Mouse (Mus musculus): ENCODE results near the gene Auh. TPM values are rescaled to one million over a fixed set of nuclear protein-coding genes. Genes with fewer than 3 reads are reported as not detected.

Gene Auh
- polyA plus RNA-seq, 1 experiment from 2014 or later: 33.7 TPM

GRCm38 (mm10) chr13:52832481-52833170 lies 96.9 kb downstream of the Auh start:
- H3K4me2 ChIP-seq (ENCODE audit: low read depth, low read length, severe bottlenecking): no peak overlapping the region
- H3K4me1 ChIP-seq (replicated peaks; ENCODE audit: control insufficient read depth, insufficient read depth, low read length): no peaks in the 10 kb centered on the region
- H3K9ac ChIP-seq (ENCODE audit: low read length): no peak overlapping the region
- ATAC-seq (replicated peaks; ENCODE audit: low FRiP score) (no peak), DNase-seq (ENCODE audit: low spot score) (no peak)
- no peaks in the 10 kb centered on the region for H3K36me3 ChIP-seq (ENCODE audit: control insufficient read depth, insufficient read depth, low read length)
- 87% methylated on average over 8 of the region's 8 CpGs for WGBS
- no peaks in the 10 kb centered on the region for H3K9me3 ChIP-seq (ENCODE audit: control insufficient read depth, low read length)
- H3K27me3 ChIP-seq (ENCODE audit: control insufficient read depth, insufficient read depth, low read length): no peaks in the 10 kb centered on the region
- no peak overlapping the region for H3K27ac ChIP-seq (ENCODE audit: low read depth, low read length)
- no peak overlapping the region for H3K4me3 ChIP-seq (ENCODE audit: low read depth, low read length)

GRCm38 (mm10) chr13:52831037-52831757 lies 98.3 kb downstream of the Auh start:
- DNase-seq (ENCODE audit: low spot score): no peak
- no peak overlapping the region for H3K27ac ChIP-seq (ENCODE audit: low read depth, low read length)
- no peaks in the 10 kb centered on the region for H3K27me3 ChIP-seq (ENCODE audit: control insufficient read depth, insufficient read depth, low read length)
- no peaks in the 10 kb centered on the region for H3K36me3 ChIP-seq (ENCODE audit: control insufficient read depth, insufficient read depth, low read length)
- WGBS: 93% methylated on average over 13 of the region's 13 CpGs
- no peak for ATAC-seq (replicated peaks; ENCODE audit: low FRiP score)
- H3K9me3 ChIP-seq (ENCODE audit: control insufficient read depth, low read length): no peaks in the 10 kb centered on the region
- no peaks in the 10 kb centered on the region for H3K4me1 ChIP-seq (replicated peaks; ENCODE audit: control insufficient read depth, insufficient read depth, low read length)
- no peak overlapping the region for H3K4me3 ChIP-seq (ENCODE audit: low read depth, low read length)
- H3K4me2 ChIP-seq (ENCODE audit: low read depth, low read length, severe bottlenecking): no peak overlapping the region
- H3K9ac ChIP-seq (ENCODE audit: low read length): no peak overlapping the region

DNA sequence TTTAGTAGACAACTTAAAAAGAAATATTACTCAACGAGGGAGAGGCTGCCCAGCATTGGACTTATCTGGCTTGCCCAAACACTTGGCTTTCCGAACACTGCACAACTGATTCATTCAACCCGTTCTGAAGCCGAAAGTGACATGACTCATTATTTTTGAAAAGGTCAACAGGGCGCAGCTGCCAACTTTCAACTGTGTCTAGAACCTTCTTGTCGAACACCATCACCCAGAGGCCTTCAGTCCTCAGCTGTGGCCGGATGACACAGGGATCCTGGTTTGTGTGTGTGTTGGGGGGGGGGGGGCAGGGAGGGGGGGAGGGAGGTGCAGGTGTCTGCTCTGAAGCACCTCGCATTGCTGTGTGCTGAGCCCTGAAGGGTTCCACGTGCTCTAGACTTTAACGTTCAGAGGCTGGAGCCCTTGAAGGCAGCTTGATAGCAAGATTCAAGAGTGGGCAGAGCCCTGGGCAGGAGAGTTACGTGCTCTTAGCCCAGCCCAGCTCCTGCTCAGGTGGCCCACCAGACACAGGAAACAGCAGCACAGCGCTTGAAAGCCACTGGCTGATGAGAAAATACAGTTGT lies 100.4 kb downstream of the Auh start:
- no peak overlapping the region for H3K27ac ChIP-seq (ENCODE audit: low read depth, low read length)
- H3K9me3 ChIP-seq (ENCODE audit: control insufficient read depth, low read length): no peaks in the 10 kb centered on the region

DNA sequence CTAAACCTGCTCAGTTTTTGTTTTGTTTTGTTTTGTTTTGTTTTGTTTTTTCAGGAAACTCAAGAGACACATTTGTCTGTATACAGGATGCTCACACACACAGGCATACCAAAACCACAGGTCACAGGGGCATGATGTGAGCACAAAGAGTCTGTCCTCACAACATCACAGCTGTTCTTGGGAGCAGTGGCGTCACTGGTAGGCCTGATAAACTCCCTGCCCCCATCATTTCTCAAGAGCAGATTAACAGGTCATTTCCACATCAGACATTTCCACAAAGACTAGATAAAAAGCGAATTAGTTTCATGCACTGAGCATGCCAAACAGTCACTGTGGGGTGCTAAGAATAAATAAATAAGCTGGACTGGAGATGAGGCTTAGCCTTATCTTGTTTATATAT lies 101.3 kb downstream of the Auh start:
- H3K27ac ChIP-seq (ENCODE audit: low read depth, low read length): no peak overlapping the region
- H3K36me3 ChIP-seq (ENCODE audit: control insufficient read depth, insufficient read depth, low read length): no peaks in the 10 kb centered on the region
- H3K27me3 ChIP-seq (ENCODE audit: control insufficient read depth, insufficient read depth, low read length): no peaks in the 10 kb centered on the region
- no peaks in the 10 kb centered on the region for H3K9me3 ChIP-seq (ENCODE audit: control insufficient read depth, low read length)
- DNase-seq (ENCODE audit: low spot score) (no peak), ATAC-seq (replicated peaks; ENCODE audit: low FRiP score) (no peak)
- WGBS: 60% methylated on average over 2 of the region's 2 CpGs
- H3K4me3 ChIP-seq (ENCODE audit: low read depth, low read length): no peak overlapping the region
- H3K9ac ChIP-seq (ENCODE audit: low read length): no peak overlapping the region
- no peak overlapping the region for H3K4me2 ChIP-seq (ENCODE audit: low read depth, low read length, severe bottlenecking)
- no peaks in the 10 kb centered on the region for H3K4me1 ChIP-seq (replicated peaks; ENCODE audit: control insufficient read depth, insufficient read depth, low read length)

More for the DNA sequence above, 100.4 kb downstream of the Auh start:
- no peak overlapping the region for H3K4me2 ChIP-seq (ENCODE audit: low read depth, low read length, severe bottlenecking)
- H3K9ac ChIP-seq (ENCODE audit: low read length): no peak overlapping the region
- no peaks in the 10 kb centered on the region for H3K4me1 ChIP-seq (replicated peaks; ENCODE audit: control insufficient read depth, insufficient read depth, low read length)
- DNase-seq (ENCODE audit: low spot score) (no peak), ATAC-seq (replicated peaks; ENCODE audit: low FRiP score) (no peak)
- H3K36me3 ChIP-seq (ENCODE audit: control insufficient read depth, insufficient read depth, low read length): no peaks in the 10 kb centered on the region
- 83% methylated on average over 12 of the region's 12 CpGs for WGBS
- no peaks in the 10 kb centered on the region for H3K27me3 ChIP-seq (ENCODE audit: control insufficient read depth, insufficient read depth, low read length)
- no peak overlapping the region for H3K4me3 ChIP-seq (ENCODE audit: low read depth, low read length)

DNA sequence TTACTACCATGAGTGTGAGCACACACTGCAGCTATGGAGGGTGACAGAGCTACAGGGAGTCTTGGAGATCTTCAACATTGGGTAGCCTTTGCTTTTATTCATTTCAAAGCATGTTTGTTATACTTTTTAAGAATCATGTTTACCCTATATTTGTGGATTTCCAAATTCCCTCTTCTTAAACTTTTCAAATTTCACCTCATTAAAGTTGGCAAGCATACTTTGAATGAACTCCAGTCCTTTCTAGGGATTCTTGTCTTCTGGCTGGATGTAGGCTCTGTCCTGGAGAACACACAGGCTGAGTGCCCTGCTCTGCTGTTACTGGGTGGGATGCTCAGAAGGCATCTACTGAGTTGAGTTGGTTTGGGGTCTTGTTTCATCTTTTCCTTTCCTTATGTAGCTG lies 102.8 kb downstream of the Auh start:
- H3K27me3 ChIP-seq (ENCODE audit: control insufficient read depth, insufficient read depth, low read length): no peaks in the 10 kb centered on the region
- H3K4me1 ChIP-seq (replicated peaks; ENCODE audit: control insufficient read depth, insufficient read depth, low read length): peaks cover 6% of the 10 kb centered on the region; the same call in 1 of the 2 replicates
- H3K9me3 ChIP-seq (ENCODE audit: control insufficient read depth, low read length): no peaks in the 10 kb centered on the region
- no peaks in the 10 kb centered on the region for H3K36me3 ChIP-seq (ENCODE audit: control insufficient read depth, insufficient read depth, low read length)
- H3K4me3 ChIP-seq (ENCODE audit: low read depth, low read length): no peak overlapping the region
- no peak for DNase-seq (ENCODE audit: low spot score)
- no peak overlapping the region for H3K9ac ChIP-seq (ENCODE audit: low read length)
- no peak overlapping the region for H3K27ac ChIP-seq (ENCODE audit: low read depth, low read length)
- H3K4me2 ChIP-seq (ENCODE audit: low read depth, low read length, severe bottlenecking): no peak overlapping the region
- ATAC-seq (replicated peaks; ENCODE audit: low FRiP score): no peak

- no peak overlapping the region for H3K4me3 ChIP-seq (ENCODE audit: low read depth, low read length)
- ATAC-seq (replicated peaks; ENCODE audit: low FRiP score): no peak
- no peaks in the 10 kb centered on the region for H3K27me3 ChIP-seq (ENCODE audit: control insufficient read depth, insufficient read depth, low read length)
- H3K4me1 ChIP-seq (replicated peaks; ENCODE audit: control insufficient read depth, insufficient read depth, low read length): peaks cover 6% of the 10 kb centered on the region; the same call in 1 of the 2 replicates
- no peaks in the 10 kb centered on the region for H3K9me3 ChIP-seq (ENCODE audit: control insufficient read depth, low read length)
- no peak for DNase-seq (ENCODE audit: low spot score)
- H3K36me3 ChIP-seq (ENCODE audit: control insufficient read depth, insufficient read depth, low read length): no peaks in the 10 kb centered on the region
- WGBS: 78% methylated on average over 9 of the region's 9 CpGs
- H3K27ac ChIP-seq (ENCODE audit: low read depth, low read length): no peak overlapping the region
- H3K9ac ChIP-seq (ENCODE audit: low read length): no peak overlapping the region
- H3K4me2 ChIP-seq (ENCODE audit: low read depth, low read length, severe bottlenecking): no peak overlapping the region
These were observed 104.7 kb downstream of the Auh start for GRCm38 (mm10) chr13:52824754-52825153.

GRCm38 (mm10) chr13:52822165-52823149 lies 107.0 kb downstream of the Auh start:
- H3K4me1 ChIP-seq (replicated peaks; ENCODE audit: control insufficient read depth, insufficient read depth, low read length): peaks cover 10% of the 10 kb centered on the region; the same call in 1 of the 2 replicates
- ATAC-seq (replicated peaks; ENCODE audit: low FRiP score) (peak; percentile 39; the same call in 1 of the 2 replicates), DNase-seq (ENCODE audit: low spot score) (peak; percentile 66)
- H3K4me2 ChIP-seq (ENCODE audit: low read depth, low read length, severe bottlenecking): peak overlapping the region; percentile 39
- H3K27ac ChIP-seq (ENCODE audit: low read depth, low read length): no peak overlapping the region
- no peak overlapping the region for H3K4me3 ChIP-seq (ENCODE audit: low read depth, low read length)
- no peaks in the 10 kb centered on the region for H3K36me3 ChIP-seq (ENCODE audit: control insufficient read depth, insufficient read depth, low read length)
- 25% methylated on average over 21 of the region's 23 CpGs for WGBS
- H3K9ac ChIP-seq (ENCODE audit: low read length): no peak overlapping the region
- H3K9me3 ChIP-seq (ENCODE audit: control insufficient read depth, low read length): no peaks in the 10 kb centered on the region
- H3K27me3 ChIP-seq (ENCODE audit: control insufficient read depth, insufficient read depth, low read length): no peaks in the 10 kb centered on the region; the same call in 1 of the 2 replicates

DNA sequence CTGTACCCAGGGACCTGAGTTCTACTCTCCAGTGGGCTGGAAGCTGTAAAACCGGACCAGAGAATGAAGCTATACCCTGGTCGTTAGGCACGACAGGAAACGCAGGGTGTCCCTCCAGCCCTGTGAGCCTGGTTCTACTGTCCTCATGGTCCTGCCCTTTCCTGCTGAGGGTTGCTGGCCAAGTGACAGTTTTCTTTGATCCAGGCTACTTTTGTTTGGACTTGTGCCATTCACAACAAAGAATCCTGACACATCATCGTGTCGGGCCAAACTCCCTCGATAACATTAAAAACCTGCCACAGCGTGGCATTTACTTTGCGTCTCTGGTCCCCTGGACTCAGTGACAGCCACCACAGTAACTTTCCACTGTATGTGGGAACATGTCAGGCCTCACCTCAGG lies 107.9 kb downstream of the Auh start:
- no peaks in the 10 kb centered on the region for H3K9me3 ChIP-seq (ENCODE audit: control insufficient read depth, low read length)
- WGBS: 69% methylated on average over 9 of the region's 9 CpGs
- H3K36me3 ChIP-seq (ENCODE audit: control insufficient read depth, insufficient read depth, low read length): no peaks in the 10 kb centered on the region

More for the DNA sequence above, 107.9 kb downstream of the Auh start:
- peaks cover 10% of the 10 kb centered on the region; the same call in 1 of the 2 replicates for H3K4me1 ChIP-seq (replicated peaks; ENCODE audit: control insufficient read depth, insufficient read depth, low read length)
- H3K9ac ChIP-seq (ENCODE audit: low read length): no peak overlapping the region
- H3K27me3 ChIP-seq (ENCODE audit: control insufficient read depth, insufficient read depth, low read length): no peaks in the 10 kb centered on the region; the same call in 1 of the 2 replicates
- H3K27ac ChIP-seq (ENCODE audit: low read depth, low read length): no peak overlapping the region
- H3K4me2 ChIP-seq (ENCODE audit: low read depth, low read length, severe bottlenecking): no peak overlapping the region
- ATAC-seq (replicated peaks; ENCODE audit: low FRiP score) (no peak), DNase-seq (ENCODE audit: low spot score) (no peak)
- H3K4me3 ChIP-seq (ENCODE audit: low read depth, low read length): no peak overlapping the region

All from forebrain, embryonic 11.5 days (tissue).